Mouse (Mus musculus): Measurements from ENCODE around the gene D1Pas1.

DNA sequence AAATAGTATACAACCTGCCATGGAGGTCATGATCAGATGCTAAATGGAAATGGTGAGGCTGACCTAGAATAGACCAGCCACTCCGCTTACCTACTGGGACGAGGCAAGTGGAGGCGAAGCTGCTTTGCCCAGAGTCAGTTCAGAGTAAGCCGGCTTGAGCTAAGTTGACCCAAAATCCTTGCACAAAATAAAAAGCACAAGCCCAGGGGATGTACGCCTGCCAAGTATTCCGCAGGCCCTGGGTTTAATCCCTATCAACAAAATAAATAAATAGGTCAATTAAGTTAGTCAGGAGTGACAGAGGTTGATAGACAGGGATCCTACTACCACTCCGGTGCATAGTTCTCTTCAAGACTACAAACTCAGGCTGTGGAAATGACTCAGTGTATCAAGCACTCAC is 41.0 kb downstream of the D1Pas1 start:
- TF ChIP-seq TAL1 (IDR thresholded peaks at IDR 0.05; ENCODE audit: low read length), result no peak
- TF ChIP-seq GATA1 (IDR thresholded peaks at IDR 0.05; ENCODE audit: low read length), result no peak
